Mouse (Mus musculus) cerebellum, postnatal 10 days (tissue): Measurements from ENCODE around the gene Ift81.

Experiments
- DNase-seq, 2 experiments: peaks; one replicate each; pipeline ENCODE4 v3.0.0; 2021; ENCODE audit warnings: mixed read lengths in 2 of 2

Ift81 gene

DNA sequence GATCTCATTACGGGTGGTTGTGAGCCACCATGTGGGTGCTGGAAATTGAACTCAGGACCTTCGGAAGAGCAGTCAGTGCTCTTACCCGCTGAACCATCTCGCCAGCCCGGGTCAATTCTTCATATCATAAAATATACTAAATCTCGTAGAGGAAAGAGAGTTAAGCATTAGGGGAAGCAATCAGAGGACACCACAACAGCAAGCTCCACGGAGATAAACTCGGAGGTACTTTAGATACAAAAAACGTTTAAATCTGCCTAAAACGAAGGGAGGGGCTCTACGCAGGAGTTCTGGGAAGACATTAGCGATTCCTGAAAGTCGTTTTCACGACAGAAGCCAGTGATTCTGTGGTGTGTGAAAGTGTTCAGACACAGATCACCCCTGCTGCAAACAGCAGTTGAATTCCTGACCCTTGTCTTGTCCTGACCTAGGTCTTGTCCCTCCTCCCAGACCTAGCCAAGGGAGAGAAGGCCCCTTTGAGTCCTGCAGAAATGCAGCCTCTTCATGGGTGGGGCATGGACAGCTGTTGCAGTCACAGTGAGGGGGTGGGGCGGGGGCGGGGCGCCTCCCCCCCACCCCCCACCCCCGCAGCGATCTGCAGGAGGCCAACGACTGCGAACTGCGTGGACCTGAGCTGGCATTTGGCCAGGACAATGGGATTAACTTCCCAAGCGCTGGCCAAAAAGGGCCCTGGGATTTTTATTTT lies 100.7 kb downstream of the Ift81 start:
- peak in 1 of 2 experiments; percentile 24 for DNase-seq

DNA sequence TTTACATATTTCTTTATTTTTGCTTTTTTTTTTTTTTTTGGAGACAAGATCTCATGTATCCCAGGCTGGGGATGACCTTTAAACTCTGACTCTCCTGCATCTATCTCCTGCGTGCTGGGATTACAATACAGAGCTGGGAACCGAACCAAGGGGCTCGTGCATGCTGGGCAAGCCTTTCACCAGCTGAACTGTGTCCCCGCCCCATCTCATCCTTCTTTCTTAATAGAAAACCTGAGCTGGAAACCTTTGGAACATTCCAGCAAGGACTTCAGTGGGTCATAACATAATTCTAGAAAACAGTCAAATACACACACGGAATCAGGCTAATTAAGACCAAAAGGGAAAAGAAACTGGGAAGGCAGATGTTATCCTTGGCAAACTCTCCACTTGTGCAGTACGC lies 102.3 kb downstream of the Ift81 start:
- no peak for DNase-seq

DNA sequence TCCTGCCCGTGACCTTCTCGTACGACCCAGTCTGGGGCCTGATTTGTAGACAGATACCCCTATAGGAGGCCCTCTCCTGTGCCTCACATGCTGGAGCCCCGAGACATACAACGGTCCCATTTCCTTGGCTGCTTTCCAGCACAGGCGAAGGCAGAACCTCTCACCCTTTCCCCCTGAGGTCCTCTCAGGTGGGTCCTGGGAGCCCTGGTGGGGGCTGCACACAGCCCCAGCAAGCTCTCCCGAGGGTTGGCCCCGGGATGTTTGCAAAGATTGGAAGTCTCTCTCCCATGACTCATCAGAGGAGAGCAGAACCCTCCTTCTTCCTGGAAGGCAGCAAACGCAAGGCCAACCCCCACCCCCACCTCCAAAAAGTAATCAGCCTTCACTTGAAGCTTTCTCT lies 102.9 kb downstream of the Ift81 start:
- DNase-seq, result no peak

DNA sequence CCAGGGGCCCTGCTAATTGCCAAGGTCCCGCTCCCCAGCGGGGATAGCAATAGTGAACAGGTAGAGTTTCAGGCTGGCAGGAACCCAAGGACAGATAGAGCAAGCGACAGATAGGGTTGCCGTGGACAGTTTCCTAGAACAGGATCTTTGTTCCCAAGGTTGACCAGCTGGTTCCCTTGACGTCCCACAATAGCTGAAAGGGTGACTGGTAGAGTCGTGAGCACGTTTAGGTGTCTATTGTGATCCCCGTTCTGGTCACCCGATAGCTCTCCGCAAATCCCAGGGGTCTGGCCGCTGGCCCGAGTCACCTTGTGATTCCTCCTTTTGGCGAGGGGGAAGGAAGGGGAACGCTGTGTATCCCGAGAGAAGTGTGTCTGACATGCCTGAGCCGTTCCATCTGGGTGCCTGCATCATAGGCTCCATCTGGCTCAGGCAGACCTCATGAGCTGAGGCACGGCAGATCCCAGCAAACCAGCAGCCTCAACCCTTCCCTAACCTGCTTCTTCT lies 103.6 kb downstream of the Ift81 start:
- DNase-seq, result peak; percentile 78 to 80

DNA sequence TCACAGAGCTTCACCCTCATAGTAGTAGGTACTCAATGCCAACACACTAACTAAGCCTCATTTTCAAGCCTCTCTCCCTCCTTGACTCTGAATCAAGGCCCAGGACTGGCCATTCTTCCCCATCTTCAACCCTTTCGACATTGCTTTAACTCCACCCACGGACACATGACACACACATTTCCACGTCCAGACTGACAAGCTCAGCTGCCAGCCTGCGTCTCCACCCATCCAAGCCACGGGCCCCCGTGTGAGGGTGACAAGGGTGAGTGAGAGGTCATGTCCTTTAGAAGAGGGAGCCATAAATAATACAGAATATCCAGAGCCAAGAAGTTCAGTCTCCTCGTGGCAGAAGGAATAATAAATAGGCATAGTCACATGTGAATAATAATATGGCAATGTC lies 104.7 kb downstream of the Ift81 start:
- DNase-seq, result peak; percentile 46 to 59

DNA sequence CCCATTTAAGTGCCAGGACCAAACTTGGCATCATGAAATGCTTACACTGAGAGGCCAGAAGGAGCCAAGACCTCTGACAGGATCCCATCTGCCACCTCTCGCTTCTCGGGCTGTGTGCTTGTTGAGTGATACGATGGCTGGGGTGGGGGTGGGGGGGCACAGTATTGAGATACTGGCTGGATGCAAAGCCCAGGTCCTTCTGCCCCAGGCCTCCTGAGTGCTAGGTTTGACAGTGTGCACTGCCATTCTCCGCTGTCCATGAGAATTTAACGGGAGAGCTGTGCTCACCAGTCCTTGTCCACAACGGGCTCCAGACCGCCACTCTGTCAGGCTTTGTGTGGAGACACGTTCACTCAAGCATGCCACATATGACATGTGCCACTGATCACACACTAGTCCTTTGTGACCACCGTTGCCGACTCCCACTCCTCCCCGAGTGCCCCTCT lies 105.4 kb downstream of the Ift81 start:
- peak; percentile 88 to 89 for DNase-seq

DNA sequence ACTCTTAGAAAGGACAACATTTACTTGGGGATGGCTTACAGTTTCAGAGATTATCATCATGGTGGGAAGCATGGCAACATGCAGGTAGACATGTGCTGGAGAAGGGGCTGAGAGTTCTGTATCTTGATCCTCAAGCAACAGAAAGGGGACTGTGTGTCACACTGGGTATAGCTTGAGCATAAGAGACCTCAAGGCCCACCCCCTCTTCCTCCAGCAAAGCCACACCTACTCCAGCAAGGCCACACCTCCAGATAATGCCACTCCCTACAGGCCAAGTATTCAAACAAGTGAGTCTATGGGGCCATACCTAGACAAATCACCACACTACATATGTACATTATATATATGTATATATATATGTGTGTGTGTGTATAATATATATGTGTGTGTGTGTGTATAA lies 106.9 kb downstream of the Ift81 start:
- no peak for DNase-seq

DNA sequence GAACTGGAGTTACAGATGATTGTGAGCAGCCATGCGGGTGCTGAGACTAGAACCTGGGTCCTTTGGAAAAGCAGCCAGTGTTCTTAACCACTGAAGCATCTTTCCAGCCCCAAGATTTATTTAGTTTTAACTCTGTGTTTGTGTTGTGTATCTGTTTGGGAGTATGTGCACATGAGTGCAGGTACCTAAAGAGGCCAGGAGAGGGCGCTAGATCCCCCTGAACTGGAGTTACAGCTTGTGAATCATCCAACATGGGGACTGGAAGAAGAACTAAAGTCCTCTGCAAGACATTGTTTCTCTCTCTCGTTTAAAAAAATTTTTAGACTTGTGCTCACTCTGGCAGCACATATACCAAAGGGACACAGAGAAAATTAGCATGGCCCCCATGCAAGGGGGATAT lies 107.9 kb downstream of the Ift81 start:
- DNase-seq, result no peak

DNA sequence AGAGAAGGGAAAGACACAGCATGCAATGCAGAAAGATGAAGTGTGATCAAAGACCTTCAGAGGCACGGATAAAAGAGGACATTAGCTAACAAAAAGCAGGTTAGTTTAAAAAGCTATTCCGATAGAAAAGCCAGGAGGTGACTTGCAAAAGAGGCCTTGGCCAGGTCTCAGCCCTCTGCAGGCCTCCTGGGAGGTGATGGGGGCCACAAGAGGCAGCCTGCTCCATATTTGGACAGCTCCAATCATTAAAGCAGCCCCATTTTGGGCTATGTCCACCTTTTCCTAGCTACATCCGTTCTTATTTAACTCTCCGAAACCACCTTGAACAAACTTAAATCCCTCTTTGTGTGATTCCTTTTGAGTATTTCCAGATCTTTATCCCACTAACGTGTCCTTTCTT lies 108.8 kb downstream of the Ift81 start:
- no peak for DNase-seq

DNA sequence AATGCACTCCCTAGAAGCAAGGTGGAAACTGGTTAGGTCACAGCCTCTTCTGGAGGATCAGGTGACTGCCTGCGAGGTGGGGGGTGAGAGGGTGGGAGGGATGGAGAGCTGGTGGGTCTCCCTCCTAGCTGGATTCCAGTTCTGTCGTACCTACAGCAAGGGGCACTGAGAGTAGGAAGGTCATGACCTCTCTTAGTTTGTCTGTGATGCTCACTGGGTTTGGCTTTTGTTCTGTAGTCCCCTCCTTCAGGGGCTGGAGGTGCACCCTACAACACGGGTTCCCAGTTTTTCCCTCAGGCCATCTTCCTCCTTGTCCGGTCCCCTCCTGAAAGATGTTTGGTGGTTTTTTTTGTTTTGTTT lies 110.6 kb downstream of the Ift81 start:
- DNase-seq, result no peak

DNA sequence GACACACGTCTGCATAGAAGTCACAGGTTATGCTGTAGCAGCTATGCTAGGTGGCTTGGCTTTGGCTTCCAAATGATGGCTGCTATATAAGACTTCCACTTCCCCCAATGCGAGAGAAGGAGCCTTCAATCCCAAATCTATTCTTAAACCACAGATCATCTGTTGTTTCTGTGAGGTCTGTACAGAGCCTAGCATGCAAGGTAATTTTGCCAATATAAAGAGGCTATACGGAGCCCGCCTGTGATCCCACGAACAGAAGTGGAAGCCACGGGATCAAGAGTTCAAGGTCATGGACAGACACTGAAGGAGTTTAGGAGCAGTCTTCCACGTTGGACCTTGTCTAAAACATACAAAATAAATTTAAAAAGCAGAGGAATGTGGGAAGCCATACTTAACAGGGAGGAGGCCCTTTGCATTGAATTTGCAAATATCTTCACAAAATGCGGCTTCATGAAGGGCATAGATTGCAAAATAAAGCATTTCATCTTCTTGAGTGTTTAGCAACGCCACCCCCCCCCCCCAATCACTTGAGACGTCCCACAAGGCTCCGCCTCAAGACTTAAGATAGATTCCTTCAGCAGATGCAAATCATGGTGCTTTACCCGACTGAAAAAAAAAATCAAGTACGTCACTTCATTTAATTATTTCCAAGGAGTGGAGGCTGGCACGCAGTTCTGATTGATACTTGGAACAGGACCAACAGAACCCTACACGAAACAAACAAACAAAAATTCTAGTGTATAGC lies 111.1 kb downstream of the Ift81 start:
- DNase-seq, result no peak

DNA sequence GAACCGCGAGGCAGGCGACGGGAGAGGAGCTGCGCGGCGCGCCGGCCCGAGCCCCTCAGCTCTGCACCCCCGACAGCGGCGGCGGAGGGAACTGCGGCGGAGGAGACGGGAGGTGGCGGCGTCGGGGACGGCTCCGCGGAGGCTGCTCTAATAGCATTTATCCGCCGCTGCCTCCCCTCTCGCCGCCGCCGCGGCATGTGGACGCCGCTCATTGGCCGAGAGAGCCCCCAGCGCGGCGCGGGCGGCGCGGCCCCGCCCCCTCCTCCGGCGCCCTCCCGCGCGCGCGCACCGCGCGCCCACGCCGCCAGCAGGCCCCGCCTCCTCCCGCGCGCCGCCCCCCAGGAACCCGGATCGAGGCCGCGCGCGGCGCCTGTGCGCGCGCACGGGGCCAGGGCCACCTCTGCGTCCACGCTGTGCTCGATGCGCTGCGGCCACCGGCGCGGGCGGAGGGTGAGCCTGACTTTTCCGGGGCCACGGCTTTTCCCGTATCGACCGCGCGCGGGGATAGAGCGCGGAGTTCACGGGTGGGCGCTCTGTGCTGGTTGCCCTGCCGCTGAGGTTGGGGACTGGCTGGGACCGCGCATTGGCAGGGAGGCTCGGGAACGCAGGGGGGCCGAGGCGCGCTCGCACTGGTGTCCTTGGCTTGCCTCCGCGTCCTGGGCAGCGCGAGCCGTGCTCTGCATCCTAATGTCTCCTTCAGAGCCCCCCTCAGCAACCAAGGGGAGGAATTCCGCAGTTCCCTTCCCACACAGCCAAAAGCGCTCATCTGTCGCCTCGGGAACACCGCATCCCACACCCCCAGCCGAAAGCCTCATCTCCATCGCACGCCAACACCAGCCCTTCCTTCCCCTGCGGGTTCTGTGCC lies 112.0 kb downstream of the Ift81 start, which contains the start of gene Atp2a2:
Gene Atp2a2 (minus strand): TSS at position 149 of the 865 bp plus-strand sequence.
- peak; percentile 97 for DNase-seq

DNA sequence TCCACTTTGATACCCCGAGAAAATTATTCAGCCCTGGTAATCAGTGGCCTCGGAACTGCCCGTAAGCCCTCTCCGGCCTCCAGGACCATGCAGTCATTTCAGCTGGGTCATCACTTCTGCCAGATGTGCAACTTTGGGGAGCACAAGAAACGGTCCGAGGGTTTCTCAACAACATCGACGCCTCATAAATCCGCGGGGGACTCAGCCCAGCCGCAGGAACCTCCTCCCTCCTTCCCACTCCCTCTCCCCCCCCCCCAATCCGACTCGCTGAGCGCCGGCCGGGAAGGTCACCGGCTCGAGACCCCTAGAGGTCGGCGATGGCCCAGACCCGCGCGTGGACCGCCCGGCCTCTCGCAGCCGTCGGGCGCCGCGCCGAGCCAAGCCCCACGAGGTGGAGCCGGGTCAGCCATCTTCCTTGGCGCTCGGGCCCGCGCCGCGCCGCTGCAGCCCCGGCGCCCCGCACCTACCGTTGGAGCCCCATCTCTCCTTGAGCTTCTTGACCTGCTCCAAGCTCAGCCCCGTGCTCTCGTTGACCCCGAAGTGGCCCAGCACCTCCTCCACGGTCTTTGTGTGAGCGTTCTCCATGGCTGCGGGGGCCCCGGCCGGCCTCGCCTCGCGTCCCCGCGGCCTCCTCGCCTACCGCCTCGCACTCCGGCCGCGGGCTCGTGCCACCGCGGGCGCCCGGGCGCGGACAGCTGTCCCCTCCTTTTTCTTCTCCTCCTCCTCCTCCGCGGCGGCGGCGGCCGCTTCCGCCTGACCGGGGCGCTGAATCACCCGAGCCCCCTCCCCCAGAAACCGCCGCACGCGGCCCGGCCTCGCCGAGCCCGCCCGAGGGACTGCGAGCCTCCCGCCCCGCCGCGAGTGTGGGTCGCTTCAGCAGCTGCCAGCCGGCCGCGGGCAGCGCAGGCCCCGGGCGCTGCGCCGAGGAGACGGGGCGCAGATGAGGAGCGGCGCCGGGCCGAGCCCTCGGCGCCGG lies 112.9 kb downstream of the Ift81 start:
- DNase-seq, result peak; percentile 82

DNA sequence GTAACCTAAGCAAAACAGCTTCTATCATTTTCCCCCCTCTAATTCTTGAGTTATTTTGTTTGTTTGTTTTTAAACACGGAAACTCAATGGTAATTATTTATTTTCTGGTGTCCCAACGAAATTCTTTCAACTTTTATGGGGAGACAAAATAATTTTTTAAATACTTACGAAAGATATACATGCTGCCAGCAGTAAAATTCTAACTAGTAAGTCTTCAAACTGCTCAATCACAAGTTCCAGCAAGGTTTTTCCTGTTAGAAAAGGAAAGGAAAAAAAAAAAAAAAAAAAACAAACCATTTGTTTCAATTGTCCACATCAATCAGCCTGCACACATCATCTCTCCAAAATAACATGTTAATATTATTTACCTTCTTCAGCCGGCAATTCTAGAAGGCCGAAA lies 113.8 kb downstream of the Ift81 start:
- no peak for DNase-seq
